Mouse (Mus musculus) myocyte (in vitro differentiated cells): Measurements from ENCODE around the gene Myo15. TPM values are rescaled to one million over a fixed set of nuclear protein-coding genes. Genes with fewer than 3 reads are reported as not detected.

Source experiments
- H3K27me3 ChIP-seq: one replicate; pipeline ENCODE4 v1.6.1; 2011; ENCODE audit not compliant: control insufficient read depth, insufficient read depth, insufficient read length
- H3K36me3 ChIP-seq: one replicate; pipeline ENCODE4 v1.6.1; 2011; ENCODE audit not compliant: control insufficient read depth, insufficient read depth
- H3K4me2 ChIP-seq: one replicate; pipeline ENCODE4 v1.6.1; 2011; ENCODE audit warnings: low read depth, control low read depth
- H3K4me3 ChIP-seq: one replicate; pipeline ENCODE4 v1.5.1; 2011; ENCODE audit warnings: mild to moderate bottlenecking, control low read depth, moderate library complexity
- H3K79me2 ChIP-seq: one replicate; pipeline ENCODE4 v1.6.1; 2011; ENCODE audit not compliant: control insufficient read depth, insufficient read depth
- H3ac ChIP-seq: one replicate; pipeline ENCODE4 v1.6.1; 2011; ENCODE audit not compliant: control insufficient read depth, insufficient read length
- CEBPB ChIP-seq: IDR thresholded peaks from 2 replicates; pipeline ENCODE4 v1.6.1; 2011; ENCODE audit warnings: mild to moderate bottlenecking, moderate library complexity; ENCODE audit not compliant: poor library complexity, insufficient read depth, severe bottlenecking
- E2F4 ChIP-seq: IDR thresholded peaks from one replicate; pipeline ENCODE4 v1.6.1; 2011; ENCODE audit warnings: mild to moderate bottlenecking, control low read depth, moderate library complexity; ENCODE audit not compliant: insufficient read depth
- MAX ChIP-seq: IDR thresholded peaks from one replicate; pipeline ENCODE4 v1.6.1; 2011; ENCODE audit warnings: low read depth, mild to moderate bottlenecking, control low read depth
- MYOD1 ChIP-seq, 3 experiments: IDR thresholded peaks; one replicate each; pipeline ENCODE4 v1.6.1; 2011; ENCODE audit warnings: control low read depth in 2 of 3, low read depth in 2 of 3, mild to moderate bottlenecking in 2 of 3, moderate library complexity in 1 of 3; ENCODE audit not compliant: insufficient read length in 2 of 3, control insufficient read depth in 1 of 3
- MYOG ChIP-seq, 3 experiments: IDR thresholded peaks; one replicate each; pipeline ENCODE4 v1.6.1; 2011; ENCODE audit warnings: control low read depth in 2 of 3, low read depth in 2 of 3, mild to moderate bottlenecking in 2 of 3; ENCODE audit not compliant: insufficient read length in 2 of 3, control insufficient read depth in 1 of 3, insufficient read depth in 1 of 3
- POLR2A ChIP-seq: IDR thresholded peaks from one replicate; pipeline ENCODE4 v1.6.1; 2011; ENCODE audit warnings: low read depth, mild to moderate bottlenecking, control low read depth, moderate library complexity; ENCODE audit not compliant: insufficient read length
- POLR2AphosphoS2 ChIP-seq: IDR thresholded peaks from one replicate; pipeline ENCODE4 v1.6.1; 2011; ENCODE audit warnings: low read depth, control low read depth; ENCODE audit not compliant: insufficient read length
- REST ChIP-seq: IDR thresholded peaks from one replicate; pipeline ENCODE4 v1.6.1; 2011; ENCODE audit warnings: mild to moderate bottlenecking, control low read depth, moderate library complexity; ENCODE audit not compliant: insufficient read depth, insufficient read length
- SRF ChIP-seq: IDR thresholded peaks from one replicate; pipeline ENCODE4 v1.6.1; 2011; ENCODE audit warnings: low read depth; ENCODE audit not compliant: control insufficient read depth, insufficient read length
- TCF12 ChIP-seq: IDR thresholded peaks from one replicate; pipeline ENCODE4 v1.6.1; 2011; ENCODE audit warnings: mild to moderate bottlenecking, control low read depth; ENCODE audit not compliant: poor library complexity, insufficient read depth, severe bottlenecking
- TCF3 ChIP-seq: IDR thresholded peaks from one replicate; pipeline ENCODE4 v1.6.1; 2011; ENCODE audit warnings: low read depth, control low read depth; ENCODE audit not compliant: insufficient read length
- USF1 ChIP-seq: IDR thresholded peaks from one replicate; pipeline ENCODE4 v1.6.1; 2011; ENCODE audit warnings: low read depth, mild to moderate bottlenecking, control low read depth, moderate library complexity
- polyA plus RNA-seq: library from polyadenylated mRNA; unstranded; fragments of >200 nt; fragmentation: generic; extraction: Trizol; gene quantifications from one replicate; pipeline ENCODE4 v1.2.1, GENCODE M21; 2012; ENCODE audit warnings: missing spikeins

Gene Myo15
- polyA plus RNA-seq, 1 experiment: not detected

DNA sequence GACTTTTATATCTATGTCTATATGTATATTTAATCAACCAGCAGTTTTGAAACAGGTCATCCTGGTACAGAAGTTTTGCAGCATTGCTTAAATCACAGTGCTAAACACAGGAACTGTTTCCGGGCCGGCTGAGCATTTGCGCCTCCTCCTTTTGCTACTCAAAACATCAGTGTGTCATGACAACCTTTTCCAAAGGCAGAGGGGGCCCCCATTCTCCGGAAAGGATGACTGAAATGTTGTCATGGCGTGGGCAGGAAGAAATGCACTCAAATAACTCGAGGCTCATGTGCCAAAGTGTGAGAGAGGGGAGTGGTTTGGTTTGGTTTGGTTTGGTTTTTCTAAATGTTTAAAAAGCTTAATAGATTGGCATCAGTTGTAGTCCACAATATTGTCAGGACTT lies 26.2 kb upstream of the Myo15 start:
- Histone ChIP-seq H3K79me2 (no peaks in the 10 kb centered on the region), H3K27me3 (no peaks in the 10 kb centered on the region), H3ac (no peak overlapping the region), H3K4me2 (no peak overlapping the region), H3K36me3 (peaks cover 27% of the 10 kb centered on the region), H3K4me3 (no peak overlapping the region)
- TF ChIP-seq SRF (no peak), MYOD1 (IDR thresholded peaks at IDR 0.05; ENCODE audit: control insufficient read depth in 1 of 3, insufficient read length in 2 of 3, low read depth in 2 of 3) (no peak), MAX (no peak), POLR2A (no peak), E2F4 (no peak), USF1 (no peak), TCF3 (no peak), REST (no peak), MYOG (IDR thresholded peaks at IDR 0.05; ENCODE audit: control insufficient read depth in 1 of 3, insufficient read depth in 1 of 3, insufficient read length in 2 of 3, low read depth in 2 of 3) (no peak), POLR2AphosphoS2 (no peak), CEBPB (no peak), TCF12 (no peak)

DNA sequence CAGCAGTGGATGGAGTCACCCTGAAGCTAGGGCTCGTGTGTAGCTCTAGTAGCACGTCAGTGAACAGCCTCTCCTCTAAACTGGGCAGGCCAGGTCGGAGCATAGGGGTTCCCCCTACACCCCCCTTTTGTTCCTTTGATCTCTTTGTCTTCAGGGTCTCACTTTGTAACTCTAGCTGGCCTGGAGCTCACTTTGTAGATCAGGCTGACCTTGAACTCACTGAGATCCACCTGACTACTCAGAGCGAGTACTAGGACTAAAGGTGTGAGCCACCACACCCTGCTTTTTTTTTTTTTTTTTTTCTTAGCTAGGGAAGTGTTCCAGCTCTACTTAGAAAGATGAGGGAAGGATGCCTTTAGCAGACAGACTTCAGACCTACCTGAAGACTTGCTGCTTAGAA lies 25.1 kb upstream of the Myo15 start:
- no peaks in the 10 kb centered on the region for H3K27me3 ChIP-seq
- H3K4me2 ChIP-seq: no peak overlapping the region
- H3ac ChIP-seq: no peak overlapping the region
- no peak overlapping the region for H3K4me3 ChIP-seq
- TF ChIP-seq MYOG (IDR thresholded peaks at IDR 0.05; ENCODE audit: control insufficient read depth in 1 of 3, insufficient read depth in 1 of 3, insufficient read length in 2 of 3, low read depth in 2 of 3) (no peak), USF1 (no peak), POLR2AphosphoS2 (no peak), SRF (no peak), POLR2A (no peak), MAX (no peak), TCF12 (no peak), MYOD1 (IDR thresholded peaks at IDR 0.05; ENCODE audit: control insufficient read depth in 1 of 3, insufficient read length in 2 of 3, low read depth in 2 of 3) (no peak)
- H3K36me3 ChIP-seq: peaks cover 19% of the 10 kb centered on the region
- H3K79me2 ChIP-seq: no peaks in the 10 kb centered on the region

DNA sequence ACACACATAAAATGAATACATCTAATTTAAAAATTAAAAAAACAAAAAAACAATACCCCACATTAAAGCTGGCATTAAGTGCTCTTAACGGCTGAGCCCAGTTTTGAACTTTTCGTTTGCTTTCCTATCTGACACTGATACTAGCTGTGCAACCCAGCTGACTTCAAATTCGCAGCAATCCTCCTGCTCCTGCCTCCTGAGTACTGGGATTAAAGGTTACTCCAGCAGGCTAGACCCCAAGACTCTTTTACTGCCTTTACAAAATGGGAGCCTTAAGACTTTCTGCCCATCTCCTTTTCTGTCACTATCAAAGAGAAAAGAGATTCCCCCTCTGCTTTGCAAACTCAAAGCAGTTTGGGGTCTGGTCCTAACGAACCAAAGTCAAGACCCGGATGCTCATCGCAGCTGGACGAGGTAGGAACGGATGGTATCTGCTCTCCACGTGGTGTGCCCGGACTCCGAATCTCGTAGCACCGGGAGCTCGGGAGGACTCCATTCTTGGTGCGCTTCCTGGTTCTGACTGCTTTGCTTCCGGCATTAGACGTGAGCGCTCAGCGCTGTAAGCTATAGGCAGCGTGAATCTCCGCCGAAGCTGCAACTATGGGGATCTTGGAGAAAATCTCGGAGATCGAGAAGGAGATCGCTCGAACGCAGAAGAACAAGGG lies 14.9 kb upstream of the Myo15 start, which contains the start of gene Drg2:
Gene Drg2, plus strand, starts transcription at position 512 of the 665 bp plus-strand sequence.
- H3K36me3 ChIP-seq: no peaks in the 10 kb centered on the region
- peaks cover 27% of the 10 kb centered on the region for H3K79me2 ChIP-seq
- H3K27me3 ChIP-seq: no peaks in the 10 kb centered on the region
- peak within 1 kb of the TSS; percentile 97 for H3K4me2 ChIP-seq
- peak within 1 kb of the TSS; percentile 34 for H3ac ChIP-seq
- TF ChIP-seq TCF12 (no peak), CEBPB (no peak), MYOG (IDR thresholded peaks at IDR 0.05; ENCODE audit: control insufficient read depth in 1 of 3, insufficient read depth in 1 of 3, insufficient read length in 2 of 3, low read depth in 2 of 3) (peak in 2 of 3 experiments; percentile 49 to 69), TCF3 (no peak), USF1 (peak; percentile 79), MYOD1 (IDR thresholded peaks at IDR 0.05; ENCODE audit: control insufficient read depth in 1 of 3, insufficient read length in 2 of 3, low read depth in 2 of 3) (no peak), E2F4 (peak; percentile 13), POLR2AphosphoS2 (peak; percentile 81), SRF (no peak), REST (no peak), POLR2A (peak; percentile 89), MAX (peak; percentile 77)
- H3K4me3 ChIP-seq: peak within 1 kb of the TSS; percentile 44

DNA sequence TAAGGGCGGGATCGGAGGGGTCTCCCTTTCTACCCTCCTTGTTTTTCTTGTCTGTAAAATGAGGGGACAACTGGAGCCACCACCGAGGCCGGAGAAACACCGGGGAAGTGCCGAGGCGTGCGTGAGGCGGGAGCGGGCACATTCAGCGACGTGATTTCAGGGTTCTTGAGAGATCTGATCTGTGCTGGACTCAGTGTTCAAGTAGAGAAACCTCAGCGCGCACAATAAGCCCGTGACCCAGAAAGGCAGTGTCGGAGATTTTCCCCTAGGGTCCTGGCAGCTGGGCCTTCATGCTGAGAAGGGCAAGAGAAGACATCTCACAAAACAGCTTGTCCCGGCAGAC lies 14.4 kb upstream of the Myo15 start:
- no peaks in the 10 kb centered on the region for H3K36me3 ChIP-seq
- peak overlapping the region; percentile 34 for H3ac ChIP-seq
- H3K4me2 ChIP-seq: peak overlapping the region; percentile 97
- H3K27me3 ChIP-seq: no peaks in the 10 kb centered on the region
- peaks cover 27% of the 10 kb centered on the region for H3K79me2 ChIP-seq
- TF ChIP-seq CEBPB (no peak), TCF3 (no peak), TCF12 (no peak), MAX (no peak), MYOD1 (IDR thresholded peaks at IDR 0.05; ENCODE audit: control insufficient read depth in 1 of 3, insufficient read length in 2 of 3, low read depth in 2 of 3) (no peak), REST (no peak), MYOG (IDR thresholded peaks at IDR 0.05; ENCODE audit: control insufficient read depth in 1 of 3, insufficient read depth in 1 of 3, insufficient read length in 2 of 3, low read depth in 2 of 3) (no peak), USF1 (no peak), E2F4 (no peak), SRF (no peak), POLR2A (no peak), POLR2AphosphoS2 (no peak)
- peak overlapping the region; percentile 44 for H3K4me3 ChIP-seq

DNA sequence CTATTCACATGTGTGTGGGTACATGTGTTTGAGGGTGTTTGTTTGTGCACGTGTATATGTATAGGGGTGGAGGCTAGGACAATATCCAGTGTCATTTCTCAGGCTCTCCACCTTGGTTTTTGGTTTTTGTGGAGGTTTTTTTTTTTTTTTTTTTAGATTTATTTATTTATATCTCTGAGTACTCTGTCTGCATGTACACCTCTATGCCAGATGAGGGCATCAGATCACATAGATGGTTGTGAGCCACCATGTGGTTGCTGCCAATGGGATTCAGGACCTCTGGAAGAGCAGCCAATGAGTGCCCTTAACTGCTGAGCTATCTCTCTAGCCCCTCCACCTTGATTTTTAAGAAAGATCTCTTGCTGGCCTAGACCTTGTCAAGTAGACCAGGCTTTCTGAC lies 11.2 kb upstream of the Myo15 start:
- Histone ChIP-seq H3K36me3 (peaks cover 4% of the 10 kb centered on the region), H3K79me2 (peaks cover 27% of the 10 kb centered on the region), H3K27me3 (no peaks in the 10 kb centered on the region), H3K4me3 (no peak overlapping the region), H3K4me2 (no peak overlapping the region), H3ac (no peak overlapping the region)
- TF ChIP-seq MYOD1 (IDR thresholded peaks at IDR 0.05; ENCODE audit: control insufficient read depth in 1 of 3, insufficient read length in 2 of 3, low read depth in 2 of 3) (no peak), MAX (no peak)
